Mouse (Mus musculus) hindbrain, embryonic 16.5 days (tissue): Measurements from ENCODE around the gene Ikzf1. TPM values are rescaled to one million over a fixed set of nuclear protein-coding genes. Genes with fewer than 3 reads are reported as not detected.

ENCODE experiments used
- ATAC-seq: fragments of 200-750 bp; cut with Nextera tagmentation; 2 replicates; pipeline ENCODE4 v1.8.0; 2017; ENCODE audit warnings: moderate TSS enrichment, moderate library complexity
- H3K27ac ChIP-seq: fragments of 300-500 bp; sonication (generic); 2 replicates; pipeline ENCODE4 v1.5.1; 2014; ENCODE audit warnings: low read depth, mild to moderate bottlenecking, control low read depth, low read length, moderate library complexity
- H3K27me3 ChIP-seq: fragments of 300-500 bp; sonication (generic); replicated peaks from 2 replicates; pipeline ENCODE4 v1.6.1; 2014; ENCODE audit warnings: low read length; ENCODE audit not compliant: control insufficient read depth, insufficient read depth
- H3K36me3 ChIP-seq: fragments of 300-500 bp; sonication (generic); 2 replicates; pipeline ENCODE4 v1.6.1; 2014; ENCODE audit warnings: mild to moderate bottlenecking, low read length, moderate library complexity, mixed read lengths; ENCODE audit not compliant: control insufficient read depth, insufficient read depth
- H3K4me1 ChIP-seq: fragments of 300-500 bp; sonication (generic); 2 replicates; pipeline ENCODE4 v1.6.1; 2014; ENCODE audit warnings: low read depth, low read length; ENCODE audit not compliant: control insufficient read depth, insufficient read depth
- H3K4me2 ChIP-seq: fragments of 300-500 bp; sonication (generic); 2 replicates; pipeline ENCODE4 v1.6.1; 2014; ENCODE audit warnings: mild to moderate bottlenecking, low read length, control low read depth, moderate library complexity
- H3K4me3 ChIP-seq: fragments of 300-500 bp; sonication (generic); 2 replicates; pipeline ENCODE4 v1.5.1; 2014; ENCODE audit warnings: mild to moderate bottlenecking, low read length, control low read depth, moderate library complexity
- H3K9ac ChIP-seq: fragments of 300-500 bp; sonication (generic); 2 replicates; pipeline ENCODE4 v1.6.1; 2014; ENCODE audit warnings: low read depth, mild to moderate bottlenecking, control low read depth, low read length, moderate library complexity
- H3K9me3 ChIP-seq: fragments of 300-500 bp; sonication (generic); 2 replicates; pipeline ENCODE4 v1.6.1; 2014; ENCODE audit warnings: mild to moderate bottlenecking, low read length, moderate library complexity; ENCODE audit not compliant: control insufficient read depth
- WGBS: fragments of 180-500 bp; shearing (Covaris S2); extraction: QIAGEN DNeasy Blood & Tissue Kit; methylation state at CpG from one replicate; pipeline ENCODE4 v1.1.7; 2014; 5-methylcytosine and 5-hydroxymethylcytosine counted together
- polyA plus RNA-seq: library from polyadenylated mRNA; unstranded; fragments of >200 nt; fragmentation: Nextera tagmentation; extraction: Ambion mirVana; gene quantifications from 2 replicates; pipeline ENCODE4 v1.2.1, GENCODE M21; 2015

The Ikzf1 gene
- polyA plus RNA-seq: 1.3 and 1.4 TPM in 2 replicates

- peaks cover 11% of the 10 kb centered on the region for H3K4me1 ChIP-seq
- peak within 1 kb of the TSS; percentile 58 for H3K9ac ChIP-seq
- 1% methylated on average over 68 of the region's 100 CpGs for WGBS
- ATAC-seq: peak; percentile 79
- no peaks in the 10 kb centered on the region for H3K36me3 ChIP-seq
- peaks cover 26% of the 10 kb centered on the region for H3K27me3 ChIP-seq
- H3K9me3 ChIP-seq: no peaks in the 10 kb centered on the region
- H3K4me3 ChIP-seq: peak within 1 kb of the TSS; percentile 68
- H3K27ac ChIP-seq: no peak within 1 kb of the TSS
- peak within 1 kb of the TSS; percentile 99 for H3K4me2 ChIP-seq
Measured at GRCm38 (mm10) chr11:11684930-11685852, at the start of gene Ikzf1. TSS of gene Ikzf1 (plus strand) at chr11:11685003.

GRCm38 (mm10) chr11:11644303-11644702 is 40.5 kb upstream of the Ikzf1 start:
- H3K9ac ChIP-seq: no peak overlapping the region
- no peaks in the 10 kb centered on the region for H3K36me3 ChIP-seq
- H3K4me1 ChIP-seq: no peaks in the 10 kb centered on the region
- no peak overlapping the region for H3K4me3 ChIP-seq
- no peak for ATAC-seq
- no peaks in the 10 kb centered on the region for H3K27me3 ChIP-seq
- no peak overlapping the region for H3K4me2 ChIP-seq
- H3K27ac ChIP-seq: no peak overlapping the region
- no peaks in the 10 kb centered on the region for H3K9me3 ChIP-seq

GRCm38 (mm10) chr11:11656388-11656787 is 28.4 kb upstream of the Ikzf1 start:
- WGBS: 81% methylated on average over 3 of the region's 3 CpGs
- H3K36me3 ChIP-seq: no peaks in the 10 kb centered on the region
- H3K27me3 ChIP-seq: no peaks in the 10 kb centered on the region
- ATAC-seq: no peak
- H3K27ac ChIP-seq: no peak overlapping the region
- no peaks in the 10 kb centered on the region for H3K4me1 ChIP-seq
- H3K9me3 ChIP-seq: no peaks in the 10 kb centered on the region
- no peak overlapping the region for H3K4me2 ChIP-seq
- H3K9ac ChIP-seq: no peak overlapping the region
- no peak overlapping the region for H3K4me3 ChIP-seq

- no peaks in the 10 kb centered on the region for H3K4me1 ChIP-seq
- no peaks in the 10 kb centered on the region for H3K9me3 ChIP-seq
- no peak overlapping the region for H3K4me3 ChIP-seq
- no peak overlapping the region for H3K4me2 ChIP-seq
- 65% methylated on average over 5 of the region's 5 CpGs for WGBS
- H3K9ac ChIP-seq: no peak overlapping the region
- H3K27ac ChIP-seq: no peak overlapping the region
- no peaks in the 10 kb centered on the region for H3K27me3 ChIP-seq
- H3K36me3 ChIP-seq: no peaks in the 10 kb centered on the region
- ATAC-seq: no peak
Measured at GRCm38 (mm10) chr11:11656995-11657530, 27.7 kb upstream of the Ikzf1 start.

- Histone ChIP-seq H3K9me3 (no peaks in the 10 kb centered on the region), H3K4me1 (no peaks in the 10 kb centered on the region), H3K9ac (no peak overlapping the region), H3K4me2 (no peak overlapping the region), H3K36me3 (no peaks in the 10 kb centered on the region), H3K27ac (no peak overlapping the region), H3K27me3 (no peaks in the 10 kb centered on the region), H3K4me3 (no peak overlapping the region)
- no peak for ATAC-seq
- 91% methylated on average over 4 of the region's 4 CpGs for WGBS
Measured at GRCm38 (mm10) chr11:11657634-11658033, 27.2 kb upstream of the Ikzf1 start.

- WGBS: 87% methylated on average over 4 of the region's 4 CpGs
- no peak overlapping the region for H3K4me3 ChIP-seq
- H3K4me1 ChIP-seq: no peaks in the 10 kb centered on the region
- H3K4me2 ChIP-seq: no peak overlapping the region
- ATAC-seq: no peak
- H3K9me3 ChIP-seq: no peaks in the 10 kb centered on the region
- H3K27ac ChIP-seq: no peak overlapping the region
- no peak overlapping the region for H3K9ac ChIP-seq
- H3K36me3 ChIP-seq: no peaks in the 10 kb centered on the region
- no peaks in the 10 kb centered on the region for H3K27me3 ChIP-seq
Measured at GRCm38 (mm10) chr11:11658834-11659233, 26.0 kb upstream of the Ikzf1 start.

- WGBS: 84% methylated on average over 4 of the region's 4 CpGs
- Histone ChIP-seq H3K4me3 (no peak overlapping the region), H3K4me2 (no peak overlapping the region), H3K9ac (no peak overlapping the region), H3K9me3 (no peaks in the 10 kb centered on the region), H3K36me3 (no peaks in the 10 kb centered on the region), H3K4me1 (no peaks in the 10 kb centered on the region), H3K27ac (no peak overlapping the region), H3K27me3 (no peaks in the 10 kb centered on the region)
- ATAC-seq: no peak
Measured at GRCm38 (mm10) chr11:11660651-11661050, 24.2 kb upstream of the Ikzf1 start.

GRCm38 (mm10) chr11:11667254-11667921 is 17.4 kb upstream of the Ikzf1 start:
- no peak overlapping the region for H3K4me2 ChIP-seq
- no peaks in the 10 kb centered on the region for H3K36me3 ChIP-seq
- H3K9ac ChIP-seq: no peak overlapping the region
- no peak overlapping the region for H3K27ac ChIP-seq
- ATAC-seq: no peak
- H3K9me3 ChIP-seq: no peaks in the 10 kb centered on the region
- H3K27me3 ChIP-seq: no peaks in the 10 kb centered on the region
- no peak overlapping the region for H3K4me3 ChIP-seq
- 84% methylated on average over 4 of the region's 4 CpGs for WGBS
- H3K4me1 ChIP-seq: no peaks in the 10 kb centered on the region

GRCm38 (mm10) chr11:11667922-11668290 is 16.9 kb upstream of the Ikzf1 start:
- no peaks in the 10 kb centered on the region for H3K36me3 ChIP-seq
- ATAC-seq: no peak
- no peak overlapping the region for H3K27ac ChIP-seq
- no peaks in the 10 kb centered on the region for H3K9me3 ChIP-seq
- H3K9ac ChIP-seq: no peak overlapping the region
- 95% methylated on average over 3 of the region's 3 CpGs for WGBS
- H3K27me3 ChIP-seq: no peaks in the 10 kb centered on the region
- H3K4me2 ChIP-seq: no peak overlapping the region
- no peak overlapping the region for H3K4me3 ChIP-seq
- H3K4me1 ChIP-seq: no peaks in the 10 kb centered on the region
